Mouse (Mus musculus): ENCODE results near the gene Cap2. TPM values are rescaled to one million over a fixed set of nuclear protein-coding genes. Genes with fewer than 3 reads are reported as not detected.

The Cap2 gene
- total RNA-seq, 2 experiments from 2014 or later: 170 to 199 TPM

DNA sequence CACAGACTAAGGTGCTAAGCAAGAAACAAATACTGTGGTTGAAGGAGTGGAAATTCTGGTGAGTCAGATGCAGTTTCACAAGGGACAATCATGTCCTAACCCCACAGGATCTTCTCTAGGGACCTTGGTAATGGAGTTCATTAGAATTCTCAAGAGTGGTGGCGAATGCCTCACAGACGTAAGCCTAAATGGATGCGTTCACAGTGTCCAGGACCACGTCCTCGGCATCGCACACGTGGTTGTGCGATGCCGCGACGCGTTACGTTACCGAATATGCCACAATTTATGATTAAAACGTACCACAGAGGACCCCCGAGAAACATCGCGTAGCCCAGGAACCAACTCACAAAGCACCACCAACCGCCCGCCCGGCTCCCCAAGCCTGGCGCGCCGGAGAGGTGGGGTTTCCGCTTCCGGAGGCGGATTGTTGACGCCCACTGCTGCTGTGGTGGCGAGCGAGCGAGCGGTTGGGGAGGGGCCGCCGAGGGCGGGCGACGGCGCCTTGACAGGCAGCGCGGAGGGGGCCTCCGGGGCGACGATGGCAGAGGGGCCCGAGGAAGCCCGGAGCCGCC lies 167.5 kb downstream of the Cap2 start, which contains the start of gene Fam8a1:
Gene Fam8a1, plus strand, starts transcription at position 475 of the 572 bp plus-strand sequence.
- DNase-seq (ENCODE audit: low spot score in 2 of 2): peak; percentile 92 to 93
- intact Hi-C loops (cut with DNase I): loop anchor here (10.0 kb wide), 1 partner anchor 254 kb away; the partner anchor contains the start of gene Rbm24

DNA sequence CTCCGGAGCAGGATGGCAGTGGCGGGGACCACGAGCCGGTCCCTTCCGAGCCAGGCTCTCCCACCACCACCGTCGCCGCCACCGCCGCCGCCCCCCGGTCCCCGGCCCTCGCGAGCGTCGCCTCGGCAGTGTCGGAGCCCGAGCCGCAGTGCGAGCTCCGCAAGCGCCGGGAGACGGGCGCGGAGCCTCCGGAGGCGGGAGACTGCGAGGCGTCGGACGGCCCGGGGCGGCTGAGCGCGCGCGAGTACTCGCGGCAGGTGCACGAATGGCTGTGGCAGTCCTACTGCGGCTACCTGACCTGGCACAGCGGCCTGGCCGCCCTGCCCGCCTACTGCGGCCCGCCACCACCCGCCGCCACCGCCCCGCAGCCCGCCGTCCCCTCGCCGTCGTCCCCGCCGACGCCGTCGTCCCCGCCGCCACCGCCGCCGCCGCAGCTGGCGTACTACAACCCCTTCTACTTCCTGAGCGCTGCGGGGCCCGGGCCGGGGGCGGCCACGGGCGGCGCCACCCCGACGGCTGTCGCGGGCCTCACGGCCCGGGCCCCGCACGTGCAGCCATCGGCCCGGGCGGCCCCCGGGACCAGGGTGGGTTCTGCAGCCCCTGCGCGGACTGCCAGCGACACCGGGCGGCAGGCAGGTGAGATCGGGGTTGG lies 168.1 kb downstream of the Cap2 start:
- intact Hi-C loops (cut with DNase I): loop anchor here (10.0 kb wide), 1 partner anchor 255 kb away; the partner anchor contains the start of gene Rbm24
- DNase-seq (ENCODE audit: low spot score in 2 of 2): no peak

DNA sequence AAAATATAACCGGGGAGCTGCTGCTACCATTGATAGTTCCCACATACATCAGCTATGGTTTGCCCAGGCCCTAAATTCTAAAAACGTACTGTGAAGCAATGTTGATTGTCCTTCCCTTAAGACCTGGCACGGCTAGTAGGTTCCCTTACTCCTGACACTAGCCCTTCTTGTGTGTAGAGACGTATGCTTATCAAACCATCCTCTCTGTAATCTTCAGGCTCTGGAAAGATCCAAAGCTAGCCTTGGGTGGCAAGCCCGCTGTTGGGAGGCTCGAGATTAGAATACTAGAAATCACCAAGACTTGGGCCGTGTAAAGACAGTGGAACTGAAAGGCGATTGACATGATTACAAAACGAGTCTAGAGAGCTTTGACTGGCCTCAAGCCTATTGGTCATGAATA lies 168.9 kb downstream of the Cap2 start:
- intact Hi-C loops (cut with DNase I): no loop called here
- DNase-seq (ENCODE audit: low spot score in 2 of 2): no peak

DNA sequence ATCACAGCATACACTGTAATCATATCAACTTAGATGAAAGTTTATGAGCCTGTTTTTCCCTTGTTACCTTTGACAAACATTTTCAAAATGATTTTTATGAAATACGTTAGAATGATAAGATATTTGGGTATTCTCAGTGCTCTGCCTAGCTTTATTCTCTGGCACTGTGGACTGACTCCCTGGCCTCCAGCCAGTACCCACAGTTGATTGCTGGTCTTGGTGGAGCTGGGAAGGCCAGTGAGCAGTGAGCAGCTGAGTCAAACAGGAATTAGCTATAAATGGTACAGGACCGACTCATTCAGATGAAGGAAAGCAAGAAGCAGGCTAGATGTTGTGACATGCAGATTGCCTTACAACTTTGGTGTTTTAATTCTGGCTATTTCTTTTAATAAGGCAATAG lies 173.0 kb downstream of the Cap2 start:
- intact Hi-C loops (cut with DNase I): no loop called here
- DNase-seq (ENCODE audit: low spot score in 2 of 2): no peak

DNA sequence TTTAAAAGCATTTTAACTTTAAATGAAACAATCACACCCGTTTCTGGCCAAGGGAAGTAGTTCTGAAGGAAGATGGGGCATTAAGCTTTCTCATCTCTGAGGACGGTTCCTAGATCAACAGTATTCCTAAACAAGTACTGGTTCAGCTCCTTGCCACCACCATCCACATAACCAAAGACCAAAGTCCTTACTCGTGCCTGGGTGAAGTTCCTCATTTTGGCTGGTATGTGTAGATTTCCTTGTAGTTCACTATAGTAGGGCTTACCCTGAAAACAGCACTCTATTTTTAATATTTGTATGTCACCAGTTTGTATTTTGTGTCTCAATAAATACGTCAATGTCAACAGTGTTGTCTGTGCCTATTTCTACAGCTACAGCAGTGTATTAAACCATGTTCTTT lies 176.1 kb downstream of the Cap2 start:
- intact Hi-C loops (cut with DNase I): no loop called here
- DNase-seq (ENCODE audit: low spot score in 2 of 2): no peak

DNA sequence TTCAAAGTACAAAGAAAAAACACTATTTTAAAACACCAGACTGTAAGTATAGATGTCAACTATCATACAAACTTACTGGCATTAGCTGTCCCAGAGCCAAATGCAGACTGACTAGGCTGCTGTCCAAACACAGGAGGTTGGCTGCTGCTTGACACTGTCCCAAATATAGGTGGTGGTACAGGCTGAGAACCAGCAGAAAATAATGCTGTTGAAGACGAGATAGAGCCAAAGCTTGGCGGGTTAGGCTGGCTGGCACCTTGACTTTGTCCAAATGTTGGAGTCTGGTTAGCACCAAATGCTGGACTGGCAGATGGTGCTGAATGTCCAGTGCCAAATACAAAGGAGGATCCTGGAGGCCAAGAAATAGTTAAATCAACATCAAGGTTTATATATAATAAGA lies 181.3 kb downstream of the Cap2 start:
- DNase-seq (ENCODE audit: low spot score in 2 of 2): no peak
- intact Hi-C loops (cut with DNase I): no loop called here

DNA sequence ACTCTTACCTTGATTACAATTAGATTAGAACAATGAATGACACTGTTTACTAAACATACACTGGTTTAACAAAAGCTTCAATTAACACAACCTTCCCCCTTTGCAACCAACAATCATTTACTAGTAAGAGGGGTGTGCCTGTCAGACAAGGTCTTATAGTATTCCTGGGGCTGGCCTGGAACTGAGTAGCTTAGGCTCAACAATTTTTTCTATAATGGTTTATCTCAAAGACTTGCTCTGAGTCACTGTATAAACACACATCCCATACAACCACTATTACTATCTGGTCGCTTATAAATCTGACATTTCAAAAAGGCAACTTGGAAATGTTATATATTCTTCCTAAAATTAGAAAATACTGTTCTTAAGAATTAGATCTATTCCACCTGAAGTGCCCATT lies 181.7 kb downstream of the Cap2 start:
- intact Hi-C loops (cut with DNase I): no loop called here
- no peak for DNase-seq (ENCODE audit: low spot score in 2 of 2)

DNA sequence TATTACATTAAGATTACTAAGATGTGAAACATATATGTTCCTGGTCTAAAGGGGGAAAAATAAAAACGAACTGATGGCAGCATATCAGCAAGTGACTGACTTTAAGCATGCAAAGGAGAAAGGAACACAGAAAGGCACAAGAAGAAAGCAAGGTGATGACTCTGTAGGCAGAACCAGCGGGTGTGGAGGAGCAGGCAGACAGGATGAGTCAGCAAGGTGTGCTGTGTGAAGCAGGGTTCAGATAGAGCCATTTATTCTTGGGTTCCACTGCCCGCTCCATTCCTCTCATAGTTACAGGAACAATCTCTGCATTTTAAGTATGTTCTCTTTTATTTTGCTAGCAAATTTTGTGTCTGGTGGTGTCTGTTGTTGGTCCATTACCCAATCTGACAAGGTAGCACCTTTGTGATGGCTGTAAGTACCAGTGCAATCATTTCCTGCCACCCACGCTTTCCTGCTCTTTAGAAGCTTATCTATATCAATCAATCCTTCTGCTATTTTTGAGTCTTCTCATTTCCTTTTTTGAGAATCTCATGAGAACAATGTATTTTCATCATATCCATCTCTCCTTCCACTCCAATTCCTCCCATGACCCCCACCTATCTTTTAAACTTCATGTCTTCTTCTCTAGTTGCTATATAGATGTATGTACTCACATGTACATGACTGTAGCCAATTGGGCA lies 189.1 kb downstream of the Cap2 start:
- DNase-seq (ENCODE audit: low spot score in 2 of 2): no peak
- intact Hi-C loops (cut with DNase I): no loop called here

DNA sequence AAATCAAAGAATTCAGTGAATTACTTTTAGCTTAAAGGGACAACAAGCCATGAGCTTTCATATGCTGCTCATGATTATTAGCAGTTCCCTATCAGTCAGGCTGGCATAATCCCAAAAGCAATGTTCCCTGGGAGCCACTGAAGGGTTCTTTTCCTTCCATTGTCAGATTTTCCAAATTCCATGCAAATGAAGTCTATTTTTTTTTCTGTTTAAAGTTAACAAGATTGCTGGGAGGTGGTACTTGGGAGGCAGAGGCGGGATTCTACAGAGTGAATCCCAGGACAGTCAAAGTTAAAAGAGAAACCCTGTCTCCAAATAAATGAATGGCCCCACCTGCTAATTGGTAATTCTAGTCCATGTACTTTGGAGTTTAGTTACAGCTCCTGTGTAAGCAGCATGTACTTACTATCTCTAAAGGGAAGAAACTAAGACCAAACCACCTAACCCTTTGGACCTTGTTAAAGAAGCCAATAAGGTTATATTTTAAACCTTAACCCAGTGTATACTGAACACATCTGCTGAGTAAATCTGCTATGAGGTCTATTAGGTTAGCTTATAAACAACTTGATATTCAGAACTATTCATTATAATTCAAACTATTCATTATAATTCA lies 193.8 kb downstream of the Cap2 start:
- no peak for DNase-seq (ENCODE audit: low spot score in 2 of 2)
- intact Hi-C loops (cut with DNase I): no loop called here

DNA sequence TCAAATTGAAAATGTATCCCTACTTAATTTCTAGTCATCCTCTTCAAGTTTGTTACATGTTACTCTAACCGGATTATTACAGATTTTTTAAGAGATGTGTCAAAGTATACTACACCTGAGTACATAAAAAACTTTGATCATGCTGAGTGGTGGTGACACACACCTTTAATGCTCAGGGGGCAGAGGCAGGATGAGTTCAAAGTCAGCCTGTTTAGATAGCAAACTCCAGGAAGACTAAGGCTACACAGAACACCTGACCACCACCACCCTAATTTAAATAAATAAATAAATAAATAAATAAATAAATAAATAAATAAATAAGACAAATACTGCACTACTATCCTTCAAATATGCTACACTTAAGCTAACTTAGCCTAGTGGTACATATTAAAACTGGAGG lies 194.3 kb downstream of the Cap2 start:
- intact Hi-C loops (cut with DNase I): no loop called here

DNA sequence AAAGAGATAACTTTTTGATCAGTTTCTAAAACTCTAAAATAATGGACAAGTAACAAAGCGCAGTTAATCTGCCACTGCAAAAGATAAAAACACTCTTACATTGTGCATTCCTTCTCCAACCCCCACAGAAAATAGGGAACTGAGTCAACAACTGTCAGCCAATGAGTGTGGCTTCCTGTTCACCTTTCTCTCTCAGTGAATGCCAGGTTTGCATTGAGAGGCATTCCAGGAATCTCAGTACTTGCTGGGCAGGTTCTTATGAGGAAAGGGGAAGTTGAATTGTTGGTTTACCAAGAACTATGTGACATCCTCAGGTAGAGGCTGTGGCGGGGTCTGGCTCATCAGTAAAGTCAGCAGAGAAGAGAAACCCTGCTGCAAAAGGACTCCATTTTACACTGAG lies 195.1 kb downstream of the Cap2 start:
- intact Hi-C loops (cut with DNase I): no loop called here
- no peak for DNase-seq (ENCODE audit: low spot score in 2 of 2)

More for the DNA sequence above, 194.3 kb downstream of the Cap2 start:
- DNase-seq (ENCODE audit: low spot score in 2 of 2): no peak

DNA sequence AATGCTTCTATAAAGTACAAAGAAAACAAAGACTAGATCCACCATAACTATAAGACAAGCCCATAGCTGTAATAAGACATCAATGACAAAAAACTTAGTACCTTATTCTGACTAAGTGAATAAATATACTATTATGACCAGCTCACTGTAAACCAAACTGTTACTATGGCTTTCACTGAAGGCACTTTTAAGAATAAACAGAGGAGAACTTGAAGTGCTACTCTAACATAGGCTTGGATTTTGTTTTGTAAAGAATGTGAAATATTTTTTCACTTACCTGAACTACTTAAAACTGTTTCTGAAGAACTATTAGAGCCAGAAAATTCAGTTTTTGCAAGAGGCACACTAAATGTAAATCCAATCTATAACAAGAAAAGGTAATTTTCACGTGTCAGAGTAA lies 197.7 kb downstream of the Cap2 start:
- DNase-seq (ENCODE audit: low spot score in 2 of 2): no peak
- intact Hi-C loops (cut with DNase I): no loop called here

Other genes starting within 250 kb of the Cap2 start
- gene Stmnd1, start 228.1 kb upstream of the Cap2 start, total RNA-seq (2021): not detected
- gene Rbm24, start 83.4 kb upstream of the Cap2 start, total RNA-seq (2021): 10 to 100 TPM; 23.1 to 32.6 TPM
- 10 to 100 TPM; 78.9 to 82.8 TPM for gene Fam8a1, start 167.7 kb downstream of the Cap2 start, total RNA-seq (2021)
- gene Nup153, start 226.1 kb downstream of the Cap2 start, total RNA-seq (2021): 10 to 100 TPM; 43.7 to 60.4 TPM

Data from left cerebral cortex, postnatal 14 days (tissue).